ENCODE assay signal across 1 mouse cellular context in genomic region chrX:93896838-93897820, GRCm38 (mm10).
TF ChIP-seq lines count a peak whose summit lies in the region.

No protein-coding gene starts in this region.

TF ChIP-seq in MEL, 35 proteins besides CTCF, POLR2A, EP300 and RAD21 (continued from another document):
- no peak for TF ChIP-seq MAFK (IDR thresholded peaks at IDR 0.05; ENCODE audit: borderline replicate concordance, low read depth, low read length)
- no peak for TF ChIP-seq E2F4 (IDR thresholded peaks at IDR 0.05; ENCODE audit: borderline replicate concordance, low read depth, low read length)
- peak; percentile 95 for TF ChIP-seq GATA1 (IDR thresholded peaks at IDR 0.05; ENCODE audit: low read depth, low read length)
- no peak for TF ChIP-seq ZC3H11A (IDR thresholded peaks at IDR 0.05; ENCODE audit: low read depth, low read length)
